Mouse (Mus musculus) stomach, embryonic 14.5 days (tissue): ENCODE results near the gene Hint1. TPM values are rescaled to one million over a fixed set of nuclear protein-coding genes. Genes with fewer than 3 reads are reported as not detected.

Source experiments
- ATAC-seq: fragments of 200-750 bp; cut with Nextera tagmentation; 2 replicates; pipeline ENCODE4 v1.8.0; 2017; ENCODE audit warnings: low read depth, moderate TSS enrichment; ENCODE audit not compliant: insufficient number of reproducible peaks, insufficient read depth, low FRiP score
- H3K27ac ChIP-seq: fragments of 300-500 bp; sonication (generic); 2 replicates; pipeline ENCODE4 v1.5.1; 2014; ENCODE audit warnings: mild to moderate bottlenecking, low read length, moderate library complexity, mixed read lengths
- H3K27me3 ChIP-seq: fragments of 300-500 bp; sonication (generic); 2 replicates; pipeline ENCODE4 v1.6.1; 2014; ENCODE audit warnings: low read length, control low read depth, mixed read lengths; ENCODE audit not compliant: control insufficient read depth, insufficient read depth
- H3K36me3 ChIP-seq: fragments of 300-500 bp; sonication (generic); 2 replicates; pipeline ENCODE4 v1.6.1; 2014; ENCODE audit warnings: mild to moderate bottlenecking, control low read depth, low read length, moderate library complexity, mixed read lengths; ENCODE audit not compliant: control insufficient read depth, insufficient read depth
- H3K4me1 ChIP-seq: fragments of 300-500 bp; sonication (generic); 2 replicates; pipeline ENCODE4 v1.6.1; 2014; ENCODE audit warnings: low read length, control low read depth, mixed read lengths; ENCODE audit not compliant: control insufficient read depth, insufficient read depth
- H3K4me2 ChIP-seq: fragments of 300-500 bp; sonication (generic); replicated peaks from 2 replicates; pipeline ENCODE4 v1.6.1; 2014; ENCODE audit warnings: low read depth, low read length, control low read depth
- H3K4me3 ChIP-seq: fragments of 300-500 bp; sonication (generic); 2 replicates; pipeline ENCODE4 v1.5.1; 2014; ENCODE audit warnings: low read depth, low read length, control low read depth
- H3K9ac ChIP-seq: fragments of 300-500 bp; sonication (generic); replicated peaks from 2 replicates; pipeline ENCODE4 v1.6.1; 2014; ENCODE audit warnings: low read depth, mild to moderate bottlenecking, control low read depth, low read length, moderate library complexity, mixed read lengths
- H3K9me3 ChIP-seq: fragments of 300-500 bp; sonication (generic); 2 replicates; pipeline ENCODE4 v1.6.1; 2016; ENCODE audit warnings: low read depth, low read length, control low read depth; ENCODE audit not compliant: control insufficient read depth
- WGBS: fragments of 180-500 bp; shearing (Covaris S2); extraction: QIAGEN DNeasy Blood & Tissue Kit; methylation state at CpG from one replicate; pipeline ENCODE4 v1.1.7; 2014; 5-methylcytosine and 5-hydroxymethylcytosine counted together
- polyA plus RNA-seq: library from polyadenylated mRNA; unstranded; fragments of >200 nt; fragmentation: Nextera tagmentation; extraction: Ambion mirVana; gene quantifications from 2 replicates; pipeline ENCODE4 v1.2.1, GENCODE M21; 2014

The Hint1 gene
- polyA plus RNA-seq, 1 experiment from 2014 or later: 672 TPM

DNA sequence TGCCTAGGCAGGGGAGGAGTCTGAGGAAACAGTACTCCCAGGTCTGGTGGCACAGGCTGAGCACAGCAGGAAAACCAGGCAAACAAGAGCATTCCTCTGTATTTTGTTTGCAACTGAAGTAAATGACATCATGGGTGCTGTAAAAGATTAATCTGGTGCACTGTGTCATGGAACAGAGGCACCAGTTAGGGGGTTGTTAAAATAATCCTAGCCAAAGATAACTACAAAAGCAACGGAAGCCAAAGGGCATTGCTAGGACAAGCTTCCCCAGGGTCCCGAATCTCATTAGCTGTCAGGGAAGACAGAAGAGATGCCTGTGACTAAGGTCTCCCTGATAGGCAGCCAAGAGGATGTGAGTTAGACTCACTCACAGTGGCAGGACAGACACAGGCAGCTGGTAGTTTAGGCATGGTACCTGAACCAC is 14.9 kb downstream of the Hint1 start:
- H3K4me2 ChIP-seq: no peak overlapping the region
- H3K27ac ChIP-seq: no peak overlapping the region
- H3K9ac ChIP-seq: no peak overlapping the region
- 0 out of 2 replicates have a peak, but pooled peaks have one; percentile 37 for ATAC-seq
- 8% methylated on average over 2 of the region's 2 CpGs for WGBS
- no peaks in the 10 kb centered on the region for H3K27me3 ChIP-seq
- no peak overlapping the region for H3K4me3 ChIP-seq
- H3K9me3 ChIP-seq: no peaks in the 10 kb centered on the region
- H3K36me3 ChIP-seq: no peaks in the 10 kb centered on the region
- H3K4me1 ChIP-seq: no peaks in the 10 kb centered on the region

DNA sequence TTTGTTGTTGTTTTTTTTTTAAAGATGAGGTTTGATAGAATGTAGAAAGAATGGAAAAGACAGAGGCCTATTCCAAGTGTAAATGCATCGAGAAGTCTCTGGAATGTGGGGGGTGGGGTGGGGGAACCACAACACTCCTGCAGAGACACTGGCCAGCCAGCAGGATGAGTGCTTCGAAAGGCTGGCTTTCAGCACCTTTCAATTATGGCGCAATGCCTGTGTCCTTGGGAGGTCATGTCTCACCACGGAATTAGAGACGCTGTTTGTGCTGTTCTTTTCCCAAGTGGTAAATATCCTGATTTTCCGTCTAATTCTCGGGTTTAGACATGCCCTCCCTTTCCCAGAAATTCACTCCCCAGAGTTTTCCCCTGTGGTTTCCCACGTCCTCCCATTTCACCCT is 16.5 kb downstream of the Hint1 start:
- H3K36me3 ChIP-seq: no peaks in the 10 kb centered on the region
- 43% methylated on average over 8 of the region's 8 CpGs for WGBS

DNA sequence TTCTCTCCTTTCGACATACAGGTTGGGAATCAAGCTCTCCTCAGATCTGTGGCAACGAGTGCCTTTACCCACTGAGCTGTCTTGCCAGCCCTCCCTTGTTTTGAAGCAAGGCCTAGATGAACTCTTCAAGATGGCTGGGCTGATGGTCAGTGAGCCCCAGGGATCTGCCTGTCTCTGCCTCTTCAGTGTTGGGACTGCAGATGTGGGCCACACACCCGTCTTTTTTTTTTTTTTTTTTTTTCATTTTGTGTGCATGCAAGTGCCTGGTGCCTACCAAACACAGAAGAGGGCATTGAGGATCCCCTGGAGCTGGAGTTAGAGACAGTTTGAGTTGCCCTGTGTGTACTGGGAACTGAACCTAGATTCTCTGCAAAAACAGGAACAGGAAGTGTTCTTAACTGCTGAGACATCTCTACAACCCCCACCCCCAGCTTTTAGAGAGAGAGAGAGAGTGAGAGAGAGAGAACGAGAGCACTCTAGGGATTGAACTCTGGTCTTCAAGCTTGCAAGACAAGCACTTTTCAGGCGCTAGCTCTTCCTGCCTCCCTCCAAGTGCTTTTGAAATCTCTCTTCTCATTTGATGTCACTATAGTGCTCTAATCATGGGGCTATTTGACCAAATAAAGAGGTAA is 18.1 kb downstream of the Hint1 start:
- Histone ChIP-seq H3K27ac (peak overlapping the region; percentile 11; the same call in 1 of the 2 replicates), H3K4me3 (no peak overlapping the region), H3K27me3 (no peaks in the 10 kb centered on the region), H3K36me3 (no peaks in the 10 kb centered on the region), H3K9me3 (no peaks in the 10 kb centered on the region), H3K4me1 (no peaks in the 10 kb centered on the region), H3K9ac (no peak overlapping the region), H3K4me2 (no peak overlapping the region)
- no peak for ATAC-seq
- 76% methylated on average over 5 of the region's 5 CpGs for WGBS

More for the DNA sequence above, 16.5 kb downstream of the Hint1 start:
- Histone ChIP-seq H3K4me1 (no peaks in the 10 kb centered on the region), H3K4me3 (no peak overlapping the region), H3K4me2 (no peak overlapping the region), H3K9me3 (no peaks in the 10 kb centered on the region), H3K9ac (no peak overlapping the region), H3K27me3 (no peaks in the 10 kb centered on the region), H3K27ac (no peak overlapping the region)
- no peak for ATAC-seq

DNA sequence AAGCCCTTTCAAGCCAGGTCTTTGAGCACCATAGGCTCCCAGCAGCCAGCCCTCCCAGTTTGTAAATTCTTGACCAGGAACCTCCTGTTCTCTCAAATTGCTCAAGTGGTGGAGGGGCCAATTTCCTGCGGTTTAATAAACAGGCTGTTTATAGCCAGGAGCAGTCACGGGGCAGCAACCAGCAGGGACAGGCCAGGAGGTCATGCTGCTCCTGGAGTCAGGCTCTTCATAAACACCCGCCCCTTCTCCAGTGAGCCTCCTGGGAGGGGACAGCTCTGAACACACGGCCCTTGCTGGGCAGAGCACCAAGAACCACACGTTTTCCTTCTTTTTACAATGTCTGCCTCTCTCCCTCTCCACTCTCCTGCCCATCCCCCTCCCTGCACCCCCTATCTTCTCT is 18.8 kb downstream of the Hint1 start:
- WGBS: 15% methylated on average over 5 of the region's 5 CpGs
- Histone ChIP-seq H3K36me3 (no peaks in the 10 kb centered on the region), H3K4me2 (no peak overlapping the region), H3K4me3 (no peak overlapping the region), H3K9ac (no peak overlapping the region), H3K27me3 (no peaks in the 10 kb centered on the region), H3K9me3 (no peaks in the 10 kb centered on the region), H3K4me1 (no peaks in the 10 kb centered on the region), H3K27ac (peak overlapping the region; percentile 11; the same call in 1 of the 2 replicates)
- ATAC-seq: no peak

DNA sequence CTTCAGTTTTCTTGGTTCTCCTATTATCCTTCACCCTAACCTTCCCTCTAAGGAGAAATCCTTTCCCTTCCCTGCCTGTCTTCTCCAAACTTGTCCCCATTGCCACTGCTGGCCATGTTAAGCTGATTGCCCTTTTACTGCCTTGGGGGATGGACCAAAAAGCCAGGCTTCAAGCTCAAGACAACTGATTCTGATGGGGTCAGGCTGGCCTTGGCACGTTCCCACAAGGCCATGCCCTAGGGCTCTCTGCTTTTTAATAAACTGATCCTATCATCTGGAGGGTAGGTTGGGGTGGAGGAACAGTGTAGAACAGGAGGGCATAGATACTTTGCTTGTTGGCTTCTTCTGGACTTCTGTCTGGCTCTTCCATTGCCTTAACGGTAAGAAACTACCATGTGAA is 19.2 kb downstream of the Hint1 start:
- 87% methylated on average over 2 of the region's 2 CpGs for WGBS
- Histone ChIP-seq H3K27me3 (no peaks in the 10 kb centered on the region), H3K4me2 (no peak overlapping the region), H3K4me1 (no peaks in the 10 kb centered on the region), H3K4me3 (no peak overlapping the region), H3K36me3 (no peaks in the 10 kb centered on the region), H3K9ac (no peak overlapping the region), H3K9me3 (no peaks in the 10 kb centered on the region), H3K27ac (no peak overlapping the region)
- no peak for ATAC-seq

DNA sequence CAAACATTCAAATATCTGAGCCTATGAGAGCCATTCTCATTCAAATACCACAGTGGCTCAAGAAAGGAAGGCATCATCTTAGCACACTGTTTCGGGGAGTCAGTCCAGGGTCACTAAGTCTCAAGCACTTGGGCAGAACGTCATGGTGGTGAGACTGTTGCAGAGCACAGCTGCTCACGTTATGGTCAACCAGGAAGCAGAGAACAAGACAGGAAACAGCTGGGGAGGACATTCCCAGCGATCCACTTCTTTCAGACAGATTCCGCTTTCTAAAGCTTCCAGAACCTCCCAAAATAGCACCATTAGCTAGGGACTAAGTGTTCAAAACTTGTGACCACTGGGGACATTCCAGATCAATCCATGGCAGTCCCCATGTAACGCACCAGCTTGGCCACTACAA is 21.7 kb downstream of the Hint1 start:
- H3K4me1 ChIP-seq: no peaks in the 10 kb centered on the region
- no peaks in the 10 kb centered on the region for H3K9me3 ChIP-seq
- H3K4me3 ChIP-seq: no peak overlapping the region
- no peaks in the 10 kb centered on the region for H3K27me3 ChIP-seq
- no peak for ATAC-seq
- WGBS: 62% methylated on average over 6 of the region's 6 CpGs
- no peak overlapping the region for H3K4me2 ChIP-seq
- no peak overlapping the region for H3K9ac ChIP-seq
- H3K36me3 ChIP-seq: no peaks in the 10 kb centered on the region
- no peak overlapping the region for H3K27ac ChIP-seq

DNA sequence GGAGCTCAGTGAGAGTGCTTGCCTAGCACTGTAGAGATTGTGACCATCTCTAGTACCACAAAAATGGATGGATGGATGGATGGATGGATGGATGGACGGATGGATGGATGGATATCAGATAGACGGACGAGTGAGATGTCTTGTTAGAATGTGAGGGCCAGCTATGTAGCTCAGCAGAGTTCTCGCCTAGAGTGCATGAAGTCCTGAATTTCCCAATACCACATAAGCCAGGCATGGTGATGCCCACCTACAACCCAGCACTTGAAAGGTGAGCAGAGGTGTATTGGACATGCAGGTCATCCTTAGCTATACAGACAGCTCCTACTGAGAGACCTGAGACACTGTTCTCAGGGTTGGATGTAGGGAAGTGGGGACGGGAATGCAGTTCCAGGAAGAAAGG is 25.2 kb downstream of the Hint1 start:
- no peak for ATAC-seq
- Histone ChIP-seq H3K4me2 (no peak overlapping the region), H3K9me3 (no peaks in the 10 kb centered on the region), H3K36me3 (no peaks in the 10 kb centered on the region), H3K9ac (no peak overlapping the region), H3K27ac (no peak overlapping the region), H3K4me3 (no peak overlapping the region), H3K27me3 (no peaks in the 10 kb centered on the region), H3K4me1 (no peaks in the 10 kb centered on the region)
- 92% methylated on average over 5 of the region's 5 CpGs for WGBS

DNA sequence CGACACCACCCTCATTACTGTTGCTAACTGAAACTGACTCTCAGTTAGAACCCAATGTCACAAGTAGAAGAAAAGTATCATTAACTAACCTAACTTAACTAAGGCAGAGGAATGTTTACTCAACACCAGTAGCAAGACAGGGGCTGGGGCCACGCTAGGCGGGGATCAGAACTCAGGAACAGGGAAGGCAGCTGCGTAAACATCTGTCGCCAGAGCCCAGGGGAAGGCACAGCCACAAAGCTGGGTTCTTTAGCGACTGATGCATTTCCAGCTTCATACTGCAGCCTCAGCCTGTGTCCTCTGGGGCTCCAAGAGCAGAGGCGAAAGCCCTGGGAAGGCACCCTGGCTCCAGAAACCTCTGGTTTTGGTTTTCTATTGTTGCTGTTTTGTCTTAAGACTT is 25.9 kb downstream of the Hint1 start:
- Histone ChIP-seq H3K4me1 (no peaks in the 10 kb centered on the region), H3K9me3 (no peaks in the 10 kb centered on the region), H3K9ac (no peak overlapping the region), H3K27ac (no peak overlapping the region), H3K36me3 (no peaks in the 10 kb centered on the region), H3K27me3 (no peaks in the 10 kb centered on the region), H3K4me3 (no peak overlapping the region), H3K4me2 (no peak overlapping the region)
- ATAC-seq: no peak
- 44% methylated on average over 7 of the region's 7 CpGs for WGBS

DNA sequence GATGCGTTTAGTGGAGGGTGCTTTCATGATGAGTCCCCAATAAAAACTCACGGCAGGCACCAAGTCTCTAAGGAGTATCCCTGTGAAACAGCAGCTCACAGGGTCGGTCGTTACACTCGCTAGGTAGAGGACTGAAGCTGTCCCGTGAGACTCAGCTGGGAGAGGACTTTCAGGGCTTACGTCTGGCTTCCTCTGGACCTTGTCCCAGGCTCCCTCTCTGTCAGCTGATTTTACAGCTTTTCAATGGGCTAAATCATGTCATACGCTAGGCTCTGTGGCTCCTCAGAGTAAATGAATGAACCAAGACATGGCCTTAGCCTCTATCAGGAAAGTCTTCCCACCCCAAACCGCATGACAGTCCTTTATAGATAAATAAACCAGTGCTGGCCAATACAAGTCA is 28.4 kb downstream of the Hint1 start:
- Histone ChIP-seq H3K27me3 (no peaks in the 10 kb centered on the region), H3K9ac (no peak overlapping the region), H3K36me3 (no peaks in the 10 kb centered on the region), H3K27ac (no peak overlapping the region), H3K9me3 (no peaks in the 10 kb centered on the region), H3K4me3 (no peak overlapping the region), H3K4me2 (no peak overlapping the region), H3K4me1 (no peaks in the 10 kb centered on the region)
- WGBS: 61% methylated on average over 9 of the region's 9 CpGs
- ATAC-seq: no peak
